Mouse (Mus musculus): Measurements from ENCODE around the gene 4930452B06Rik. TPM values are rescaled to one million over a fixed set of nuclear protein-coding genes. Genes with fewer than 3 reads are reported as not detected.

4930452B06Rik gene
- total RNA-seq, 2 experiments from 2014 or later, result 5.1 TPM

- no peak for DNase-seq (ENCODE audit: low spot score in 2 of 2)
Measured at GRCm38 (mm10) chr14:8536024-8536423, 130.0 kb downstream of the 4930452B06Rik start.

GRCm38 (mm10) chr14:8525232-8525631, 140.8 kb downstream of the 4930452B06Rik start:
- DNase-seq (ENCODE audit: low spot score in 2 of 2), result no peak

- no peak for DNase-seq (ENCODE audit: low spot score in 2 of 2)
Measured at GRCm38 (mm10) chr14:8517681-8518080, 148.4 kb downstream of the 4930452B06Rik start.

GRCm38 (mm10) chr14:8514071-8514470, 152.0 kb downstream of the 4930452B06Rik start:
- DNase-seq (ENCODE audit: low spot score in 2 of 2), result no peak

GRCm38 (mm10) chr14:8511276-8511675, 154.8 kb downstream of the 4930452B06Rik start:
- no peak for DNase-seq (ENCODE audit: low spot score in 2 of 2)

GRCm38 (mm10) chr14:8510288-8510959, 155.6 kb downstream of the 4930452B06Rik start:
- no peak for DNase-seq (ENCODE audit: low spot score in 2 of 2)

GRCm38 (mm10) chr14:8508669-8509068, 157.4 kb downstream of the 4930452B06Rik start:
- DNase-seq (ENCODE audit: low spot score in 2 of 2), result no peak

GRCm38 (mm10) chr14:8504206-8504605, 161.8 kb downstream of the 4930452B06Rik start:
- no peak for DNase-seq (ENCODE audit: low spot score in 2 of 2)

- no peak for DNase-seq (ENCODE audit: low spot score in 2 of 2)
Measured at GRCm38 (mm10) chr14:8503345-8503744, 162.7 kb downstream of the 4930452B06Rik start.

- no peak for DNase-seq (ENCODE audit: low spot score in 2 of 2)
Measured at GRCm38 (mm10) chr14:8502496-8502895, 163.5 kb downstream of the 4930452B06Rik start.

GRCm38 (mm10) chr14:8495691-8496090, 170.3 kb downstream of the 4930452B06Rik start:
- DNase-seq (ENCODE audit: low spot score in 2 of 2), result no peak

GRCm38 (mm10) chr14:8494952-8495351, 171.1 kb downstream of the 4930452B06Rik start:
- no peak for DNase-seq (ENCODE audit: low spot score in 2 of 2)

- DNase-seq (ENCODE audit: low spot score in 2 of 2), result no peak
Measured at GRCm38 (mm10) chr14:8494260-8494659, 171.8 kb downstream of the 4930452B06Rik start.

GRCm38 (mm10) chr14:8478098-8478497, 187.9 kb downstream of the 4930452B06Rik start:
- DNase-seq (ENCODE audit: low spot score in 2 of 2), result no peak

- no peak for DNase-seq (ENCODE audit: low spot score in 2 of 2)
Measured at GRCm38 (mm10) chr14:8477348-8477747, 188.7 kb downstream of the 4930452B06Rik start.

- DNase-seq (ENCODE audit: low spot score in 2 of 2), result no peak
Measured at GRCm38 (mm10) chr14:8476606-8477005, 189.4 kb downstream of the 4930452B06Rik start.

GRCm38 (mm10) chr14:8475851-8476250, 190.2 kb downstream of the 4930452B06Rik start:
- DNase-seq (ENCODE audit: low spot score in 2 of 2), result no peak

GRCm38 (mm10) chr14:8472884-8473283, 193.2 kb downstream of the 4930452B06Rik start:
- no peak for DNase-seq (ENCODE audit: low spot score in 2 of 2)

GRCm38 (mm10) chr14:8464401-8465154, 201.5 kb downstream of the 4930452B06Rik start:
- no peak for DNase-seq (ENCODE audit: low spot score in 2 of 2)

- no peak for DNase-seq (ENCODE audit: low spot score in 2 of 2)
Measured at GRCm38 (mm10) chr14:8462973-8463372, 203.1 kb downstream of the 4930452B06Rik start.

- no peak for DNase-seq (ENCODE audit: low spot score in 2 of 2)
Measured at GRCm38 (mm10) chr14:8462321-8462909, 203.6 kb downstream of the 4930452B06Rik start.
